Mouse (Mus musculus) gastrocnemius, postnatal 25 days (tissue): ENCODE measurements at regions not wholly inside any gene's neighbourhood (a gene's known extent, or its start where the extent isn't known, plus 50 kb on each side); places are given as distances from the start of the nearest gene placed in this dataset.

Experiments used
- DNase-seq: peaks from one replicate; pipeline ENCODE4 v3.0.0; 2022

DNA sequence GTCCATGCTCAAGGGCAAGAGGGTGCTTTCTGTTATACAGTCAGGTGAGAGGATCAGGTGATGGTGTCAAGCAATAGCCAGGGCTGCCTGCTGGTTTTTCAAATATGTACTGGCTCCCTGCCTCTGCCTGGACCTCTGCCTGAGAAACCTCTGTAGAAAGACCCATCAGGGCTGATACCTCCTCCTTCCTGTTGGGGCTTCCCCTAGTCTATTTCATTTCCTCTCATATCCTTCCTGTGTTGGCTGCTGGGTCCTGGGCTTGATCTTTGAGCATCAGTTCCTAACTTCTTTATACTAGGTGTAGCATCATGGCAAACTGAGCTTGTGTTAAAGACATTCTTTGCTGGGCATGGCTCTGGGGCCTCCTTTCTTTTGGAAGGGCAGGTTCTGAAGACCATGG, 89.5 kb downstream of the Tmem38b start:
- no peak for DNase-seq

GRCm38 (mm10) chr4:53919188-53919587, 93.3 kb downstream of the Tmem38b start:
- no peak for DNase-seq

- no peak for DNase-seq
Observed at GRCm38 (mm10) chr4:53920587-53920986, 94.7 kb downstream of the Tmem38b start.

- DNase-seq = no peak
Observed at GRCm38 (mm10) chr4:53931068-53931467, 105.2 kb downstream of the Tmem38b start.

GRCm38 (mm10) chr4:53931499-53931898, 105.7 kb downstream of the Tmem38b start:
- peak; percentile 14 for DNase-seq

DNA sequence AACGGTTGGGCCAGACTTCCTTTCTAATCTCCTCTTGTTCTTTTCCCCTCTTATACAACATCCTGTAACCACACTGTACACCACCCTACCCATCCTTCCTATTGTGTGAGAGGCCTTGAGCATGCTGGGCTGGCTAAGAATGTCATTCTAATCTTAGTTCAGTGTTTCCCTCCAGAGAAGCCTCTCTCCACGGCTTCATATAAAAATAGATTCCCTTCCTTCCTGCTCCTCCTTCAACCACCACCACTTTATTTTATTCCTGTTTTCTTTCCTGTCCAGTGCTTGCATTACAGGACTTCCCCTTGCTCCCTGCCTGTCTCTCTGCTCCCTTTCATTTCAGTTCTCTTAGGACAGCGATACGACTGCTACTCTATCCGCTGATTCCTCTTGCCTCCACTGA, 109.5 kb downstream of the Tmem38b start:
- no peak for DNase-seq

DNA sequence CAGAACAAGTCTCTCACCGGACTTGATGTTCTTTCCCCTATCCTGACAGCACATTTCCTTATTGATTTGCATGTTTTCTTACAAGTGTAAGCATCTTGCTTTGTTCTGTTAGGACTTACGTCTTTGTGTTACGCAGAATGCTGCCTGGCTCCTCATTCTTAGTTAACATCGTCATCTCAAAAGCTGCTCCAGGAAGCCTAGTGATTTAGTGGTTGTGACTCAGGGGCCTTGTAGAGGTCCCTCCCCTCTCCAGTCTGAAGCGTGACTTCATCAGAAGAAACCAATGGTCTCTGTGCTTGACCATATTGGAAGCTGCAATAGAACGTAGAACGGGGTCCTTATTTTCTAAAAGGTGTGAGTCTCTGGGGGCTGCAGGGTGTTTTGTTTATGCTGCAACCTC, 122.9 kb downstream of the Tmem38b start:
- no peak for DNase-seq

DNA sequence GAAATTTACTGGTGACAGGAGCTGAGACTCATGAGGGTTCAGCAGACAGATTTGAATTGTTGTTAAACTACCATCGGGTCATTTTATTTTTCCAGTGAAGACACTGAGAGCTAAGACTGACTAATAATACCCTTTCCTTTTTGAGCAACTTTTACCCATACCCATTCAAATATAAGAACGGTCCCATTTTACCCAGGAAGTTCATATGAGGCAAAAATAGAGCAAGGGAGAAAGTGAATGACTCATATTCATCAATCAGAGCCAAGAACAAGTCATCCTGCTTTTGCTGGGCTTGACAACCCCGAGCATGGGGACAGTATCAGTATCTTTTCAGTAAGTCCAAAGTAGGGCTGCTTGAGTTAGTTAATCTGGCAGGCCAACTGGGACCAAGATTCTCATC, 123.3 kb downstream of the Tmem38b start:
- DNase-seq = no peak

DNA sequence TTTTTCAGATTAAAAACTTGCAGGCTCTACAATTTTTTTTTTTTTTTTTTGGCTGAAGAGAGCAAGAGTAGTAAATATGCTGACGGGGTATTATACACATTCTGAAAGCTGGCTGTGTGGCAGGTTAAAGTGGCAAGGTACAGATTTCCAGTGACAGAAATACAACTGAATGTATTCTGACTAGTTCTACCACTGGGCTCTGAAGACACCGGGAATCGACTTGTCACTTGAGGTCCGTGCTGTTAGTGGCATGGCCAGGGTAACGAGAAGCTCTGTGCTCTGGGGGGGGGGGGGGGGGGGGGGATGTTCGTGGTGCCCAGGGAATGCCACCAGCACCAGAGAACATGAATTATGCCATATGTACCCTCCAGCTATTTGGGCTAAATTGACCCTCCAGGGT, 124.7 kb downstream of the Tmem38b start:
- DNase-seq = no peak

DNA sequence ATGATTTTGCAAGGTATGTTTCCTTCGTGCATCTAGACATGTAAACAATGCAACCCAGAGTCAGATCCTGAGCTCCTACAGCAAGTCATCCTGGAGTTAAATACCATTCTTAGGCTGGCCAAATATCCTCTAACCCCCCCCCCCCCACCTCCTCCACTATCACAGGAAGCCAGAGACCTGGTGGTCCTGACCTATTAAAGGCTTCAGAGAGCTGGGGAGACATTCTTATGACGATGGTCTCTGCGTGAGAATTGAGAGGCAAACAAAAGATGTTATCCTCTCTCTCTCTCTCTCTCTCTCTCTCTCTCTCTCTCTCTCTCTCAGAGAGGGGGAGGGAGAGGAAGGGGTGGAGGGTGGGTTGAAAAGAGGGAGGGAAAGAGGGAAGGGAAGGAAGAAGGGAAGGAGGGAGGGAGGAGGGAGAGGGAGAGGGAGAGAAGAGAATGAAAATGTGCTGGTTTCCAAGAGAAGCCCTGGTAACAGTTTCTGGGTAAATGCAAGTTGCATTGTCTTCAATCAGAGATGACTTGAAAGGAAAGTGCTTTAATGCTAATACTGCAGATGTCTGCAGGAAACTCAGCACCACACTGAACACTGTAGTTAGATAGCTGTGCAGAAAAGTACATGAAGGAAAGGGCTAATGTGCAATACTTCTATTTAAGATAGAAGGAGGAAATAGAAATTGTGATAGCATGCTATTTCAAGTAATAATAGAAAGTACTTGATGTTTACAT, 125.3 kb downstream of the Tmem38b start:
- no peak for DNase-seq

DNA sequence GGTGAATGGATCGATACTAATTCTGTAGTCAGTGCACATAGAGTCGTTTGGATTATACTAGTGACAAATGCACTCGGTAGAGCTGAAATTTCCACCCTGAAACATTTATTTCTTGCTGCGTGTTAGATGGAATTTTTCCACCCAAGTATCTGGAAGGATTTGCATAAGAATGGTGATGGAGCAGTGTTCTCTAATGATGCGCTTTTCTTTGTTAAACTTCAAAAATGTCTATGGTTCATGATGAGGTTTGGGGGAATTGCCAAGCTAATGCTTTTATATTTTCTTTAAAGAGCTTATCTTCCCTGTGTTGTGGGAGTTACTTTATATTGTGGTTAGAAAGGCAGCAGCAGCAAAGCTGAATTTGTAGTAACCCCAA, 125.9 kb downstream of the Tmem38b start:
- no peak for DNase-seq

DNA sequence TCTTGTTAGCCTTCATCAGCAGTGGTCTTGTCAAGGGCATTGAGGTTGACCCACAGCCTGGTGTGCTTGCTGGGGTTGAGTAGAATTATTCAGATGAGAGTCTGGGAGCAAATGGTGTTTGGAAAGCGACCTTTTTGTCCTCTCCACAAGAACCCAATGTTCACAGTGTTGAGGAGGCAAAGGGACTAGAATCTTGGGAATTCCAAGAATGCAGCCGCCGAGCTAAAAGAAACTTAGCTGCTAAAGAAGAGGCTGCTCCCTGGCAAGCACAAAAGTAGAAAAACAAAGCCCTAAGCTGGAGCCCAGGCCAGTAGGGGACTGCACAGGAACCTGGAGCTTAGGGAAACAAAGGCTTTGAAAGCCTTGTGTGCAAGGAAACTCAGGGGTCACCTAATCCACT, 126.4 kb downstream of the Tmem38b start:
- no peak for DNase-seq

DNA sequence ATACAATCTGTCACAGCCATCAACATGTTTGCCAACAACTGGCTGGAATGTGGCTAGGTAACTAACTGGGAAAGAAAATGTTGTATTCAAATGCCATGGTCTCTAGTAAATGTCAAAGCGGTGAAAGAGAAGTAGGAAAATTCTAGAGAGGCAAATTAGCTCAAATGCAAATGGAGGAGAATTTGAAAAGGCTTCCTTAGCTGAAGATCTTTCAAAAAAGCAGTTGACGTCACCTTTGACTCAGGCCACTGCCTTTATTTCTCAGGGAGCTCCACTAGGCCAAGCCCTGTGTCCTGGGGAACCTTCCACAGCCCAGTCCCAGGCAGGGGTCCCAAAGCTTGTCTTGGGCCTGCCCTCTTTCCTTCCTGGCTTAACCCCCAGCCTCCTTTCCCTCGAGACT, 136.6 kb downstream of the Tmem38b start:
- no peak for DNase-seq

DNA sequence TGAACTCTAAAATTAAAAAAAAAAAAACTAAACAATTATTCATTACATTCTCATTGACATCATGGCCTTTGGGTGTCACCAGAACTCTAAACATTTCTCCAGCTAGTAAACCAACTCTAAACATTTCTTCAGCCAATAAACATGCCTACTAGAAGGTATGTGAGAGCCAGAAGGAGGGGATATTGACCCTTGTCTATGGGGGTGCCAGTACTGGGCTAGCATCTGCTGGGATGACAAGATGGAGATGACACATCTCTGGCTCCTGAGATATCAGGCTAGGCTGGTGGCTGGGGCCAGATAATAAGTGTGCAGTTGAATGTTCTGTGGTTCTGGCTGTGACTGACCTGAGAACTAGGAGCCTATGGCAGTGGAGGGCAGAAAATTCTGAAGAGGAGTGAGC, 144.6 kb downstream of the Tmem38b start:
- no peak for DNase-seq

GRCm38 (mm10) chr4:53970960-53971359, 145.1 kb downstream of the Tmem38b start:
- no peak for DNase-seq

DNA sequence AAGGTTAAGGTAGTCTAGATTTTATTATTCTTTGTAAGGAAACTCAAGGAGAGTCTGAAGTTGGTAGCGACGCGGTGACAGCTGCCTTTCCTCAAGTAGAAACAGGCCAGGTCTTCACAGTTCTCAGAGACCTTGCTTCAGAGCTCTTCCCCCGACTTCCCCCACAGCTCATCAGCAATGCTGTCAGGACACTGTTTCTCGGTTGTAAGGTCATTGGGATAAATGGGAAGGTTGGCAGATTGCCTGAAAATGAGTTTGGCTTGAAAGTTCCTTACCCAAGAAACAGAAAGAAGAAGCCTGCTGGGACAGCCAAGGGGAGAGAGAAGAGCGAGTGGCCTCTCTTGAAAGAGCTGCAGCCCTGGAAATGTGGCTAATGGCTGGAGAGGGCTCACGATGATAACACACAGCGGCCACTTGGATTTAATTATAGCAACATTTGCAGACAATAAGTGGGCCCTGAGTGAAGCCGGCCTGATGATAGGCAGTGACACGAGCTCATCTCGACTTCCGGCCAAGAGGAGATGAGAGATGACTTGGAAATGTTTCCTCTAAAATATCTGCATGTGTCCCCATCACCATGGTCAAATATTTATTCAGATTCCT, 150.3 kb downstream of the Tmem38b start:
- no peak for DNase-seq

DNA sequence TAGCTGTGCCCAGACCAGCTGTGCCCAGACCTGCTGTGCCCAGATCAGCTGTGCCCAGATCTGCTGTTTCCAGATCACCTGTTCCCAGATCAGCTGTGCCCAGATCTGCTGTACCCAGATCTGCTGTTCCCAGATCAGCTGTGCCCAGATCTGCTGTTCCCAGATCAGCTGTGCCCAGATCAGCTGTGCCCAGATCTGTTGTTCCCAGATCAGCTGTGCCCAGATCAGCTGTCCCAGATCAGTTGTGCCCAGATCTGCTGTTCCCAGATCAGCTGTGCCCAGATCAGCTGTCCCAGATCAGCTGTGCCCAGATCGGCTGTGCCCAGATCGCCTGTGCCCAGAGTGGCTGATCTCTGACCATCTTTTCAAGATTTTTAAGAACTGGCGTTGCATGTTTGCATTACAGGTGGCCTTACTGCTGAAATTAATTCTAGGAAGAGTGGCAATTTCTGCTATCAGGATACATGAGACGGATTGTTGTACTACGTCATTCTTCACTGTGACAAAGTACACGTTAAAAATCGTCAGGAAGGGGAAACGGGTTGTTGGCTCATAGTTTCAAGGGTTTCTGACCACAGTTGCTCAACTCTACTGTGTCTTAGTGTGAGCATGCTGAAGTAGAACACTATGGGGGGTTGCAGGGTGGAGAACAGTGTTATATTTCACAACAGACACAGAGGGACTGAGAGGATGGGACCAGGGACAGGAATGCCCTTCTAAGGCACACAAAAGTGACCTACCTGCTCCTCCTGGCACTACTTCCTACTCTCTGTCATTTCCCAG, 160.9 kb downstream of the Tmem38b start:
- DNase-seq = no peak

DNA sequence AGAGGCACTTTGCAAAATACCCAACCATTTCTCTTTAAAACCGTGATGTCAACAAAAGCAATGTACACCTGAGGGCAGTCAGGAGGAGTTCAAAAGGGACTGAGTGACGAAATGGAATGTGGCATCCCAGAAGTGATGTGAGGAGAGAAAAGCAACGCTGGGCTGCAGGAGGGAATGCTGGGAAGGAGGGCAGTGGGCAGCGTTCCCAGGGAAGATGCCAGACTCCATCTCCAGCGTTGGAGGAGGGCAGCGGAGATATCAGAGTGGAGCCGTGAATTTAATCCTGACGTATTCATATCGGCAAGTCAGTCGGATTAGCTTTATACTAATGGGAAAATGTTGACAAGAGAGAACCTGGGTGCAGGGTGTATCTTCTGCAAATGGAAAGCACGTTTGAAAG, 161.7 kb downstream of the Tmem38b start:
- DNase-seq = no peak

DNA sequence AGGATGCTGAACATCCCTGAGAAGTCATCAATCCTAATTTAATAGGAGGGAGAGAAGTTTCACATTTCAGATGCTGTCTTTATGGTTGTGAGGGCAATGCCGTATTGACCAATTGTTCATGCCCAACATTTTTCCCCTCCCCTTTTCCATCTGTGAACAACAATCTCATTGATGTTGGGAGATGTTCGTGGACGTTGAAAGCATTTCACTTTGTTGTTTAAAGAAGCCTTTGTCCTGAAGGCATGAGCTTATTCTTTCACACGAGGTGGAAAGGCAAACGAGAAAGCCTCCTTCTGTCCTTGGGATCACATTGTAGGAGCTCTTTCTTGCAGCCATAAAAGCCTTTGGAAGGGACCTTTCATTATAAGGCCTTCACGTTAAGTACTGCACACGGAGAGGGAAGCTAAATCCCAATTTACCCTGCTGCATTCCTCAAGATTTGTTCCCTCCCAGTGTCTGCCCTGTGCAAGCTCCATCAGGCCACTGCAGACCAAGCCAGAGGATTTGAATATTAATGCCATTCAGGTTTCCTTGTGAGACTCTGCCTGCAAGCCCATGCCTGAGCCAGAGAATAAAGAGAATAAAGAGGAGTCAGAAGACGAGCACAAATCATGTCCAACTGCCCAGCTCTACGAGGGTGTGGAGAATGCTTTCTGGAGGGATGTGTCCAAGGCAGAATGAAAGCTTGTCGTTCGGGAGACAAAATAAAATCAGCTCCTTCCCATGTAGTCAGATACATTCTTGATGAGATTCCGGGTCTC, 195.4 kb downstream of the Tmem38b start:
- DNase-seq = peak; percentile 11

GRCm38 (mm10) chr4:54021861-54022385, 196.1 kb downstream of the Tmem38b start:
- no peak for DNase-seq

DNA sequence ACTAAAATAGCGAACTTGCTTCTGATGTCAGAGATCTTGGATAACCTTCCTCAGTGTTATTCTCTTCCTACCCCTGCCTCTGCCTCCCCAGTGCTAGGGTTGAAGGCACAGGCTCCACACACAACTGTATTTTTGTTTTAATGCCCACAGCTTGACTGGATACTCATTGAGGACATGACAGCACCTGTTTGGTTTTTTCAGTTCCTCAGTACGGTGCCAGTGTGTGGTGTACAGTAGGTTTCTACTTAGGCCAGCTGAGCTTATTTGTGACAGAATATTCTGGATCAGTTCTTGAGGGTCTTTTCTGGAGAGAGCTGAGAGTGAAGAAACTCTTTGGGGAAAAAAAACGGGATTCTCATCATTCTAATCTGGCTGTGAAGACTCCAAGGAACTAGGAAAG, 201.1 kb downstream of the Tmem38b start:
- DNase-seq = no peak

DNA sequence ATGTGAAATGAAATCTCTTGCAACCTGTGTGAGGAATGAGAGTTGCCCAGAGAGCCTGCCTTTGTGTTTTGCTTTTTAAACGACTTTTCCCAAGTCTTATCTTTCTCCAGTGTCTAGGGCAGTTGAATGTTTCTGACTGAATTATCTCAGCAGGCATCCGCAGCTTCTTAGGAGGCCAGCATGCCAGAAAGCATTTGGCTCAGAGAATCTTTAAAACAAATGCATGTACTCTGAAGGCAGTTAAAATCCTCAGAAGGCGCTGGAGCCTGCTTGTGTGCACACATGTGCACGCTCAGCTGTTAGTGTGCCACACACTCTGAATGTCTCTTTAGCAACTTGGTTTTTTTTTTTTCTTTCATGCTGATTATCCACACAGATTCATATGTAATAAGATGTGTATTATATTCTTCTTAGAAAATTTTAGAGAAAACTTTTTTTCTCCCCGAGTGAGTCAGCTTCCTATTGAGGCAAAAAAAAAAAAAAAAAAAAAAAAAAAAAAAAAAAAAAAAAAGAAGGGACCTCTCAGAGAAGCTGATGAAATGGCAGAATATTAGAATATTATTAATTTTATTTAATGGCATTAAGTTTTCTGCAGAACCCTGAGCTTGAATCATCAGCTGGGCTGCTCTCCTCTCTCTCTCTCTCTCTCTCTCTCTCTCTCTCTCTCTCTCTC, 201.9 kb downstream of the Tmem38b start:
- no peak for DNase-seq
